Mouse (Mus musculus) adrenal gland, adult 2 months (tissue): ENCODE data around the gene Cacna1e. TPM values are rescaled to one million over a fixed set of nuclear protein-coding genes. Genes with fewer than 3 reads are reported as not detected.

Experiments used
- DNase-seq: peaks from one replicate; pipeline ENCODE4 v3.0.0; 2021
- polyA plus RNA-seq: library from polyadenylated mRNA; depleted of rRNA; stranded (reverse); fragments of >200 nt; gene quantifications from 2 replicates; pipeline ENCODE4 v1.2.3, GENCODE M21; 2012
- total RNA-seq, 2 experiments: library from RNA; stranded (reverse); gene quantifications; 2 replicates each; pipeline ENCODE4 v1.2.3; 2021

The Cacna1e gene
- total and polyA plus RNA-seq, 3 experiments = 0.01 to 0.12 (median 0.10) TPM

DNA sequence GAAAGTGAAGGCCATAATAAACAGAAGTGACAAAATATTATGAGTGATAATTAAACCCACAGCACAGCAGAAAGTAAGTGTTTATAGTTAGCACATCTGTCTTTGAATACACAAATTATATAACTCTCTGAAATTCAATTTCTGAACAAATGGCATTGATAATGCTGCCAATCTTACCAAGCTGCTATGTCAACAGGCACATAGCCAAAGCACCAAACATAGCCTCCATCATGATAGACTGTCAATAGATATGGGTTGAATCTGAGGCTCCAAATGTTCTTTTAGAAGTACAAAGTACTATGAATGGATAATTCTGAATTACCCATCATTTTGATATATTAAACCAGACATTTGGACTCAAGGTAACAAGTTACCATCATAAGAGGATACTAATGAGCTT lies 372.6 kb downstream of the Cacna1e start:
- no peak for DNase-seq

DNA sequence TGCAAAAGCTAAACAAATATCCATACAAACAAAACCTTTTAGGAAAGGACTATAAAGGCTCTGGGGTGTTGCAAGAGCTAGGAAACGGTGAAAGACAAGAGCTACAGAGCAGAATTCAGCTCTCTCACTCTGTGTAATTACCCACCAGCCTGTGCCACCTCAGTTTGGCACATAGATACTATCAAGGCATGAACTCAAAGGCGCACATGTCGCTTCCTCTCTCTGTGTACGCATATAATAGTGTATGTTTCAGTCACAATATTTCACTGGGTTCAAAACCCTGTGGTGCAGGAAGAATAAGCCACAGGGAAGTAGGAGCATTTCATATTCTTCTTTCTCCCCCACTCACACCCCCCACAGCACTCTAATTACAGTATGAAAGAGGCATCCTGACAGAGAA lies 380.3 kb downstream of the Cacna1e start:
- no peak for DNase-seq

DNA sequence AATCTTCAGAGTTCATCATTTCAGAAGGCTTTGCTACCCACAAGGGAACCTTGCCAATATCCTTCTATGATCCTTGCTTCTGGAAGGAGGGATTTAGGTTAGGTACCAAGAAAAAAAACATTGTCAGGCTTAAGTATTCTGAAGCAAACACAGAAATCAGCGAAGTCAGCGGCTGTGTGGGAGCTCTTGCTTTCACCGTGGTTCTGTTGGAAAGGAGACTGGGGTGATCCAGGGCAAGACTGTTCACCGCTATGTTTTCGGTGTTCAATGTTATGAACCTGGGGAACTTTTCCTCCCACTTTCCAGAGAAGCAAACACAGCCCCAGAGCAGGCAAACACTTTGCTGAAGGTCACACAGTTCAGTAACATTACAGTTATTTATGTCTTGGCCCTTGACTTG lies 383.4 kb downstream of the Cacna1e start:
- DNase-seq = no peak

DNA sequence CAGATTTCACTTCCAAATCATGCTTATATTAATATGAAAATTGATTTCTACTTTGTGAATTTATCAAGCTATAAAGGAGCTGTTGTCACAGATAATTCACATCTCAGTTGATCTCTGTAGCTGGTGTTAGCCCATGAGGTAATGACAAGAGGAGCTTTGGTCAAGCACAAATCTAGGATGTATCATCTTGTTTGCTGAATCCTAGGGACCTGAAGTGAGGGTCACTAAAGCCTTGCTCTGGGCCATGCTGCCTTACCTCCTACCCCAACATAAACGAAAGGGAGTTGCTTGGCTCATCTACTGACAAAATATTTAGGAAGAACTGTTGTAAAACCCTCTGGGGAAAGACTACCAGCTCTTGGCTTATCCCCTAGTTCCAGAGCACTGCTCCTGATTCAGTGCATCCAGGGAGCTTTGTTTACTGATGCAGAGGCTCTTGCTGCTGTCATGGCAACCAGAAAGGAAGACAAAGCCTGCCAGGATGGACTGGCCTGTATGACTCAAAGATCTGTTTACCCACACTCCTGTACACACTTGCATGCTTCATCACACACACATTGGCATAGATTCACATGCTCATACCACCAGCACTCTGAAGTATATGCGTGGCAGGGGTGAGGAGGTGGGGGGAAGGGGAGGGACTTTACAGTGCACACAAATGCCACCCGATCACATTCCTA lies 384.0 kb downstream of the Cacna1e start:
- no peak for DNase-seq

DNA sequence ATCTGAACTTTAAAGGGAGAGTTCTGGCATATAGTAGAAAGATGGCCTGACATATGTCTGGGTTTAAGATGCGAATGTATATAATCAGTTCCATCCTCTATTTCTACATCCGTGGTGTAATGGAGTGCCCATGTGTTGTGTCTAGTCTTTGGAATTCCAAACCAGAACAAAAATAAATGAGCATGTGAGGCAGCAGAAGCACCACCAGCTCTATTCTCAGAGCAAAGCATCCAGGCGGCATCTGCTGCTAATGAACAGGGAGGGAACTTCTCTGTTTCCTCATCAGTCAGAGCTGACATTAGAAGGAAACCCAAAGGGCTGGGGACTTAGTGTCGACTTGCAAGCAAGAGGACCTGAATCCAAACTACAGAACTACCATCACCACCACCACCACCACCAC lies 385.5 kb downstream of the Cacna1e start:
- DNase-seq = no peak

DNA sequence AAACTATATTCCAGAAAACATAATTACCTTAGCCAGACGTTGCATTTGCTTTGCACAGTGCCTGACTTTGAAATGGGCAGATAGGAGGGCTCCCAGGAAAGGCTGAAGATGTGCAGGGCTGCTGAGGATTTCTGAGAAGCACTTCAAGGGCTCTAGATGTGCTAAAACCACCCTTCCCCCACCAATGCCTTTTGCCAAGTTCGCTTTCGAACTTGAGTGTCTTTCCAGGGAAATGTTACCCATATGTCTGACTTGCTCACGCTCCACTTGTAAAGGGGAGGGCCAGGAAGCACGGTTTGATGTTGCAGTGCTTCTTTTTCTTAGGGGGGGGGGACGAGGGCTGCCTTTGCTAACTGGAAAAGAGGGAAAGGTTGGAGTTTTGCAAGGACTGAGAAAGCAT lies 393.2 kb downstream of the Cacna1e start:
- DNase-seq = no peak

DNA sequence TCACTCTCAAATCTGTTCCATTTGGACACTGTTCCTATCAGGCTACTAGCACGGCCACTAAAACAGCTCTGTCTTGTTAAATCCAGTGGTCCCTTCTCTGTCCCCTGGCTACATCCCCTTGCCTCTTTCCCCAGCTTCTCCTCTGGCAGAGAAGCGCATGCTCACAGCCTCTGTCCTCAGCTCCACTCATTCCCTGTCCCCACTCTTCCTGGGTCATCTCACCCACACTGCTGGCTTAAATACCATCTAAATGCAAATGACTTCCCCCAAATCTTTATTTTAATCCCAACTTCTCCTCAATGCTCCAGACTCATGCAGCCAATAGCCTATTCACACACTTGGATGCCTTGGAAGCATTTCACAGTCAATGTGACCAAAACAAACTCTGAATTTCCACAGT lies 407.6 kb downstream of the Cacna1e start:
- DNase-seq = no peak

DNA sequence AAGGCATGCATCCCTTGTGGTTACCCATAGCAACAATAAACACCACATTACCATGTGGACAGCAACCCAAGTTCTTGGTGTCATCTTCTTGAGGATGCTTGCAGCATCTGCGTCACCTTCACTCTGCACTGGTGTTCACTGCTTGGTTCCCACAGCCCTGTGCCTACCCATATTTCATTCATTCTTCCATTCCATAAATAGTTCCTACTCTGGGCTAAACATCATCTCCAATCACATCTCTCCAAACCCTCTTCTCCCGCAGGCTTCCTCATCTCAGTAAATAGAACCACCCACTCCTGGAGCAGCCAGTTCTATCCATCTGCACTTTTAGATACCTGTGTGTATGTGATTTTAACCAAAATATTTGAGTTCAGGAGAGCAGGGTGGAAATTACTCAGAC lies 408.6 kb downstream of the Cacna1e start:
- DNase-seq = no peak

DNA sequence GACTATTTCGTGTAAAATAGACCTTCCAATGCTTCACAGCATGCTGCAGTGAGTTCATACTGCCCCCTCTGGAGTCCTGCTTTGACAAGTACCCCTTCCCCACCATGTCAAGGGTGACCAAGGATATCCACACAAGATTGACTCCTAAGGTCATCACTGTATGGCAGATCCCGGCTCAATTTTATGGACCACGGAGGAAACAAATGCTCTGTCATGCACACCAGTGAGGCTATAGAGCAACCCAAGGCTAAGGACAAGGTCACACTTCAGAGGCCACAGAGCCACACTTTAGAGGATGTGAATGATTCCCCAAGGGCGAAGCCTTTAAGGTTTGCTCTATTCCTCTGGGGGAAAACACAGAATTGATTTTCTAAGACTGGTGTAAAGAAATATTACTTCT lies 410.1 kb downstream of the Cacna1e start:
- DNase-seq = peak; percentile 27

DNA sequence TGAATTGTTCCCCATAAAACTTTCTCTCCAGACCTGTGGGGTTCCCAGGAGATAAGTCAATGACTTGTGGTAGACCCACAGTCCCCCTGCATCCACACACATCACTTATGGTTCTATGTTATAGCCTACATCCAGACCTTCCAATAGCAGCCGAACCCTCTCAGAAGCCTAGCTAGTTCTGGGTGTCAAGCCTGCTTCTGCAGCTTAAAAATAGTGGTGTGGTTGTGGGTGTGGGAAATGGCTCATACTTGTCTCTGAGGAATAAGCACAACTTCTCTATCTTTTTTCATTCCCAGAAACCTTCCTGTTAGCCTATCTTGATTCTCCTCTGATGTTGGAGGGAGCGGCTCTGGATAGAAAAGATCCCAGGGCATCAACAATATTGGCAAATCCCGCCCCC lies 417.0 kb downstream of the Cacna1e start:
- no peak for DNase-seq

DNA sequence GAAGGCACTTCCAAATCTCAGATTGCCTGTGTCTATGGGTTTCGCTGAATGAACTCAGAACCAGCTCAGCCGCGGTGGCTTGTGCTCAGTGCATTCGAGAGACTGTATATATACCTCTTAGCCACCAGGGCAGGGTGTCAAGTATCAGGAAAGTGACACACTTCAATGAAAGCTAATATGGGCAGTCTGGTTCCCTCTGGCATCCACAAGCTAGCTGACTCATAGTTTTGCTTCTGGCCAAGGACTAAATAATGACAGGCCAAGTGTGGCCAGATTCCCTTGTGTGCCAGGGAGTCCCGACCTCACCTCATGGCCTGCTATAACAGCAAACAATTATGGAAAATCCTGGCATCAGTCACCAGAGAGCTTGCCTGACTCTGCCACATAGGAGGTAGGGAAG lies 422.8 kb downstream of the Cacna1e start:
- peak; percentile 54 for DNase-seq

DNA sequence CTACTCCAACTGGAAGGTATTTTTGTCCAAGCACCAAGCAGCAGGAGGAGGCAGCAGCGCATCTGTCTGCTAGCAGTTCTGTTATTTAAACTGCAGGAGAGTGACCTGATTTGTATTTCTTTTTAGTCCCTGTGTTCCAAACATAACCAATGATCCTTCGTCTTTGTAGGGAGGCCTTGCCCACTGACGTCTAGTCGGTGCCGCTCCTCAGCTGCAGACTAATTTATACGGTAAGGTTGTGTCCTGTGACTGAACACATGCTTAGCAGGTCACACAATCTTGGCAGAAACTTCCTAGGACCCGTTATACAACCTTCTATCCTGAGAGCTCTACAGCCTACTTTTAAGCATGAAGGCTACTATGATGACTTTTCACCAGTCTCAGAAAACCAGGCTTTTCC lies 424.2 kb downstream of the Cacna1e start:
- DNase-seq = no peak

DNA sequence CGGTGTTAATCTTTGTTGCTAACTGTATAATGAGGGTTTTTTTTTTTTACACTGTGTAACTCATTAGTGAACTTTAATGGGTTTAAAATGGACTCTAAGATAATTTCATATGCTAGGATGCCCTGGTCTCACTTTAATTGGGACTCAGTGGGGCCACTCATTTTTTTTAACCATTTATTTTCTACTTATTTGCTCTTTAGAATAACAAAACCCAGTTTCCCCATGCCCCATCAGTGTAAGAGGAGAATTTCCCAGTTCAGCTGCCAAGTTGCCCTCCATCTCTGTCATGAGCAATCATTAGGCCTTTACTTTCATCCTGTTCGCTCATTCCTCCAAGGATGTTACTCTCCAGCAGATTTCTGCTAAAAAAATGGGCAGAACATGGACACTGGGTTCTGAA lies 425.7 kb downstream of the Cacna1e start:
- no peak for DNase-seq

DNA sequence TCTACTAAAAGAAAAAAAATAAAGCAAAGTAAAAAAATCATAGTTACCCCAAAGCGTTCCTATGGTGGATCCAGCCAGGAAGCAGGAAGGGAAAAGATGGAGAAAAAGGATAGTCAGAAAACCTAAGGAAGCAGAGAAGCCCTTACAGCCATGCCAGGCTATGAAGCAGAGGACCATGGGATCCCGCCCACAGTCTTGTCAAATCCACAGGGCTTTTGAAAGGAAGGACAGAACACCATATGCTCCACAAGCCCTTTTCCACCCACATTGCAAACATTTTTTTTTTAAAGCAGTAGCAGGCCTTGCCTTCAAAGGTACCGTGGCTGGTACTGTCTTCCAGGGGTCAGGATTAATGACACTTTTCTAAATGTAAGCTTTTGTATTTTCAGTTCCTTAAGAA lies 433.5 kb downstream of the Cacna1e start:
- DNase-seq = no peak

DNA sequence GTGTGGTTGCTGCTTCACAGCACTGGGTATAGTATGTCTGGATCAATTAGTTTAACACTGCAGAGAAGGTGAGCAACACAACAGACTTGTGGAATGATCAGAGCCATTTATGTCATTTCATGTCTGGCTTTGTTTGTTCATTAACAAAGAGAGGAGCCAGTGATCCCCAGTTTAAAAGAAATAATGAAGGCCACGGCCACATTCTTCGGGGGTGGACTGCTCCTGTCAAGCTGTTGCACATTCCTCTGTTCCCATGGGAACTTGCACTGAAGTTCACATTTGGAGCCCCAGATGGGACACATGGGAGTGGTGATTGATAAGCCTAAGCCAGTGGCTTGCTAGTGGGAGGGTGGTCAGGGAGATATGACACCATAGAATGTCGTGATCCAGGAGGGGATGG lies 437.8 kb downstream of the Cacna1e start:
- no peak for DNase-seq

DNA sequence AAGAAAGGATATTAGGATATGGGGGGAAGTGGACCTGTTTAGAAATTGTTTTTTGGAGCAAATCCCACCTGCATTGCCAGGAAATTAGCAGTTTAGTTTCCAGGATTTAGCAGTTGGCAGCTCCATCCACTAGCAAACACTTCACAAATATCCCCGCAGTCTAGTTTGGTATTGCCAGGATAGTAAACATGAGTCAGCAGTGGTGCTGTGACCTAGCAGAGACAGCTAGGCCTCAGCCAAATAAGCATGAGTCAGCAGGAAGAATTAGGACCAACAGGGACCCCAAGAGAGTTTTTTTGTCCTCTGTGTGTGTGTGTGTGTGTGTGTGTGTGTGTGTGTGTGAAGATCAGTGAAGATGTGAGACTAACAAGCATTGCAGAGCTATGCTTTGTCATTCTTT lies 450.8 kb downstream of the Cacna1e start:
- DNase-seq = no peak

DNA sequence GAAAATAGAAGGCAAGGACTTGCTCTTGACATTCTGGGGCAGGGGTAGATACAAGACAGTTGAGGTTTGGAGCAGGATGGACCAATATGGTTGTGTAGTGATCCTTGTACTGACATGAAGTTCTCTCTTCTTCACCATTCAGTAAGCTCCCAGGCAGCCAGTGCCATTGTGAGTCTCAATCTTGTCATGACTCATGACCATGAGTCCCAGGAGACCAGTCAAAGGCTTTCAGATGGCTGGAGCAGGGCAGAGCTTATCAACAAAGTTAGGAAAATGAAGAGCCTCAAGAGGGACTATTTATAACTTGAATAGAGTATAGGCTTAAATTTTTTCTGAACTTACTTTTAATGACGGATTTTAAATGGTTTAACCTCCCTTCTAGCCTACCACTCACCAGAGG lies 451.2 kb downstream of the Cacna1e start:
- no peak for DNase-seq

DNA sequence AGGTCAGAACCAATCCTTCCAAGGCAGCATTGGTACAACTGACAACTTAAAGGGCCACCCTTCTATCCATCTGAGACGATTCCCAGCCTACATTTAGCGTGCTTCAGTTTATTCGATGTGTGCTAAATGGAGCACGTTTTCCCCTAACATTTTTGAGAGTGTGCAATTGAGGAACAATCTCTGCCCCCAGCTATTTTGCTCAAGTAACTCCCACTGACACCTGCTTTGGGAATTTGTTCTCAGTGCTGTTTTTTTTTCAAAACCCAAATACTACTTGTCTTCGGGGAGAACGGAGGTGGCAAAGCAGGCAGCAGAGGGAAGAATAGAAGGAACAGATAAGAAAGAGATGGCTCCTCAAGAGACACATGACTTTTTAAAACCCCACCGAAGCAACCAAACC lies 456.0 kb downstream of the Cacna1e start:
- DNase-seq = no peak

DNA sequence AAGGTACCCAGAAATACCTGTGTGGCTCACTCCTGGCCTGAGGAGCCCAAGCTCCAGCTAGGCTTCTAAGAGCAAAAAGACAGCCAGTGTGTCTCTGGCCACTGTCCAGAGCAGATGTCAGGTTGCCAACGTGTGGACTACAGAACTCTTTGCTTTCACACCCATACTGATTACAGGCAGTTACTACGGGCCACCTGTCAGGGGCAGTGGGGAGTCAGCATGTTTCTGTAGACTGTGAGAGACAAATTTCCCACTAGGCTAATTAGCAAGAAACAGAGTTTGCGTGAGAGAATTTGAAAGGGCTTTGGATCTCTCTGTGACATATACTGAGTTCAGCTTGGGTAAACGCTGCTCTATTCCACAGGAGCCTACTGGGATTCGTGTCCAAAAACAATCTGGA lies 466.0 kb downstream of the Cacna1e start:
- no peak for DNase-seq

DNA sequence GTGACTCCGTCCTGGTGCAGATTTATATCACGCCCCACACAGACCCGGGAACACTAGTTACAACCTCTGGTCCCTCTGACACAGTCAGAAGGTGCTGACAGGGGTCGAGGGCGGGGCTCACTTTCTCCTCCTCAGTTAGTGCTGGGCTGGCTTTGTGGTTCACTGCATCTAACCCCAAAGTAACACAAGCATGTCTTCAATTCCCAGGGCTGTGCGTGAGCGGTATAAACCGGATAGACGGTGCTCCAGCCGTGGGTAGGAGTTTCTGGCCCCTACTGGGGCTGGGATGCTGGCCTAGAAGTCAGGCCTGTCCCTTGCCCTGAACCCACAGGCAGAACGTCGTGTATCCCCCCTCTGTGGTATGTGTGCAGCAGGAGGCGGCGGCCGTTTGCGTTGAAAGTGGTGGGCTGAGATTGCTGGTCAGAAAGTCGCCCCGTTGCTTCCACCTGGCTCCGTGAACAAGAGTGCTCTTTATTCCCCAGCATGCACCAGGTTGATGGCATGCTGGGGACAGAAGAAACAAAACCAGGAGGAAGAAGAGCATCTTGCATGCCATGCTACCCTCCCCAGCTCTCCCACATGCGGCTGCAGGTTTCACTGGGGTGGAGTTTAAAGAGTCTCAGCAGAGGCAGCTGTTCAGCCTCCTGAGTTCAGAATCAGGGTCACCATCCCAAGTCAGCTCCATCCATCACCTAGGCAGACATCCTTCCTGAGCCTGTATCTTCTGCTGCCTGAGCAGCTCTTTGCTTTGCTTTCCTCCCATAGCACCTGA lies 467.7 kb downstream of the Cacna1e start:
- no peak for DNase-seq

DNA sequence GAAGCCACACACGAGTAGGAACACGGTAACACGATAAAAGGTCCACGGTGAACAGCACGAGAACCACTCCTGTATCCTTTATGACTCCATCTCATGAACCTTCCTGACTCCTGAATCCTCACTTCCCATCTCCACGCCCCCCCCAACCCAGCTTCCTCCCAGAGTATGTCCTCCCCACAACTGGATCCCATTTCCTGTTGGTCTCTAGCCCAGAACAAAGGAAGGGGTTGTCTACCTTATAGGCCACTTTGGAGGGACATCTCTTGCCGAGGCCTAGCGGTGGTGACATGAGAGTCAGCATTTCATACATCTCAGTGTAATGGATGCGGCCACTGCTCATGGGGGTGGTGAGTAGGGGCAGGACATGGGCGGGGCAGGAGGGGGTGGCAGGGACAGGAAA lies 468.5 kb downstream of the Cacna1e start:
- no peak for DNase-seq

DNA sequence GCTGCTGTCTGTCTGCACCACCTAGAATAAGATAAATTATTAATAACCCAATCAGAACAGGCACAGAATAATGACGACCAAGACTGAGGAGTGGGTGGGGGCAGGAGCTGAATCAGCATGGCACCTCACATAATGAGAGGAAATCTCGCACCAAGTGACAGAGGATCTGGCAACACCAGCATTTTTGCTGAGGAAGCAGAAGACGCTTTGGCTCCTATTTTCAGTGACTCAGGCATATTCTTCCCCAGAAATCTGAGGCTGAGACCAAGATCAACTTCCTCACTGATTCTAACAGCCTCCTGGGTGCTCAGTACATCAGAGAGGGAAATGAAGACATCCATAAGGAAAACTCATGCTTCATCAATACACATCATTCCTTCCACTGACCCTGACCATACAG lies 471.2 kb downstream of the Cacna1e start:
- DNase-seq = no peak

DNA sequence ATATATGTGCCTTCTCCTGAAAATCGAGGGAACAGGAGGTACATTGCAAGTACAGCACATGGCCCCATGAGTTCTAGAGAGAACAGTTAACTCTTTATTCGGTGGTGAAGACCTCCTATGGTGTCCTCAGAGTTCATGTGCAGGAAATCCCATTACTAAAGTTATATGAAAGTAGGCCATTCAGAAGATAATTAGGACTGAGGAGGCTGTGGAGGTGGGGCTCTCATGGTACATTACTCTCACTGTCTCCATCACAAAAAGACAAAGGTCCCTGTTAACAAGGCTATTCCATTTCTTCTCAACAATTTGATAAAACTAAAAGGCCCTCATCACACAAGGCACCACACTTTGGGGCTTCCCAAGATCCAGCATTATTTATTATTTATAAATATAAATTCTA lies 475.2 kb downstream of the Cacna1e start:
- DNase-seq = no peak

DNA sequence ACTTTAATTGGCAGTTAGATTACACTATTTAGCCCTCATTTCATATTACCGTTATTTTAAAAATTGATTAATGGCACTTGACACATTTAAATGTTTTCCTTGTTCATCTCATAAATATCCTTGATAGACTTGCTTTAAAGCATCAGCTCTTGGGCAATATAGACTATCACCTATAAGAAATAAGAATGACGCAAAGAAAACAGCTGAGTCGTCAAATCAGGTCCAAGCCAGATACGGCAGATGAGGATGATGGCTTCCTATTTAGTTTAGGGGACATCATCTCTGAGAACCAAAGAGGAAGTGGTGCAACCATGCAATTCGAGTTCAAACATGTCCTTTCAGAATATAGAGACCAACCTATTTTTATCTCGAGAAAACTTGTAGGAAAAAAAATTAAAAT lies 492.3 kb downstream of the Cacna1e start:
- no peak for DNase-seq
